8 mouse cellular contexts compared by ENCODE assay signal in genomic region chr10:22591664-22592063, GRCm38 (mm10). TPM values are rescaled to one million over a fixed set of nuclear protein-coding genes. Genes with fewer than 3 reads are reported as not detected.
DNase-seq lines count a peak whose midpoint lies in the region; ATAC-seq and TF ChIP-seq lines count a peak whose summit lies in the region.
"Not testable (repeated sequence)": the region's sequence is repeated elsewhere in the genome, so short reads cannot be mapped to it uniquely, and the experiment has no call there.
"Had no signal": no experiment of that assay in that cellular context is flagged by ENCODE, and none has a peak within 500 bp of the region (broad histone marks: within the 10 kb centered on the region; RNA-seq: fewer than 3 reads in every experiment).

No protein-coding gene starts in this region.

- H3K9me3 ChIP-seq in forebrain, embryonic 12.5 days; forebrain, postnatal 0 days (ENCODE audit: low read length); hindbrain, embryonic 12.5 days (replicated peaks); hindbrain, postnatal 0 days (ENCODE audit: low read length); midbrain, embryonic 12.5 days; midbrain, postnatal 0 days (ENCODE audit: low read length): not testable (repeated sequence)

- ATAC-seq in forebrain, embryonic 12.5 days (ENCODE audit: low FRiP score), result peak; percentile 46; the same call in 1 of the 2 replicates
- ATAC-seq in forebrain, postnatal 0 days, result peak; percentile 87
- ATAC-seq in hindbrain, embryonic 12.5 days (ENCODE audit: low FRiP score), result peak; percentile 85
- 0 out of 2 replicates have a peak, but pooled peaks have one; percentile 55 for ATAC-seq in hindbrain, postnatal 0 days
- ATAC-seq in midbrain, embryonic 12.5 days (ENCODE audit: low FRiP score, low read depth), result peak; percentile 86
- peak; percentile 44; the same call in 1 of the 2 replicates for ATAC-seq in midbrain, postnatal 0 days (ENCODE audit: low FRiP score)

- not testable (repeated sequence) for H3K36me3 ChIP-seq in forebrain, embryonic 12.5 days (replicated peaks); forebrain, postnatal 0 days (ENCODE audit: insufficient read depth); hindbrain, embryonic 12.5 days; hindbrain, postnatal 0 days (ENCODE audit: insufficient read depth, low read length); midbrain, embryonic 12.5 days; midbrain, postnatal 0 days (ENCODE audit: insufficient read depth, low read length)

- H3K27me3 ChIP-seq in forebrain, embryonic 12.5 days; forebrain, postnatal 0 days (ENCODE audit: insufficient read depth, low read length); hindbrain, embryonic 12.5 days; hindbrain, postnatal 0 days (ENCODE audit: insufficient read depth, low read length); midbrain, embryonic 12.5 days; midbrain, postnatal 0 days (ENCODE audit: insufficient read depth, low read length): not testable (repeated sequence)

- not testable (repeated sequence) for H3K4me2 ChIP-seq in forebrain, embryonic 12.5 days; forebrain, postnatal 0 days (ENCODE audit: low read depth); hindbrain, embryonic 12.5 days (replicated peaks); hindbrain, postnatal 0 days (ENCODE audit: low read depth, low read length); midbrain, embryonic 12.5 days (replicated peaks); midbrain, postnatal 0 days (ENCODE audit: low read depth, low read length, poor library complexity, severe bottlenecking)

- not testable (repeated sequence) for H3K4me1 ChIP-seq in forebrain, embryonic 12.5 days; forebrain, postnatal 0 days (ENCODE audit: insufficient read depth); hindbrain, embryonic 12.5 days; hindbrain, postnatal 0 days (ENCODE audit: insufficient read depth, low read length); midbrain, embryonic 12.5 days; midbrain, postnatal 0 days (ENCODE audit: insufficient read depth, low read length)

- WGBS in forebrain, embryonic 12.5 days, result 41% methylated on average over 4 of the region's 4 CpGs
- 21% methylated on average over 4 of the region's 4 CpGs for WGBS in forebrain, postnatal 0 days
- 27% methylated on average over 4 of the region's 4 CpGs for WGBS in hindbrain, embryonic 12.5 days
- 21% methylated on average over 4 of the region's 4 CpGs for WGBS in hindbrain, postnatal 0 days
- WGBS in midbrain, embryonic 12.5 days, result 23% methylated on average over 4 of the region's 4 CpGs
- 12% methylated on average over 4 of the region's 4 CpGs for WGBS in midbrain, postnatal 0 days

- not testable (repeated sequence) for TF ChIP-seq CTCF in forebrain, postnatal 0 days (IDR thresholded peaks at IDR 0.05; ENCODE audit: low read depth); hindbrain, postnatal 0 days (IDR thresholded peaks at IDR 0.05; ENCODE audit: low read depth); midbrain, postnatal 0 days (IDR thresholded peaks at IDR 0.05)

- not testable (repeated sequence) for DNase-seq in forebrain, postnatal 0 days; hindbrain, postnatal 0 days (ENCODE audit: low spot score); midbrain, postnatal 0 days (ENCODE audit: low spot score)
- DNase-seq in layer of hippocampus, adult 18-20 months (ENCODE audit: low spot score in 2 of 2), result peak; percentile 15 to 30

- not testable (repeated sequence) for H3K4me3 ChIP-seq in forebrain, embryonic 12.5 days (replicated peaks); forebrain, postnatal 0 days (ENCODE audit: low read depth, low read length); hindbrain, embryonic 12.5 days; hindbrain, postnatal 0 days (ENCODE audit: low read length); midbrain, embryonic 12.5 days; midbrain, postnatal 0 days (ENCODE audit: low read depth, low read length)

- not testable (repeated sequence) for H3K27ac ChIP-seq in forebrain, embryonic 12.5 days; forebrain, postnatal 0 days (ENCODE audit: low read depth, low read length); hindbrain, embryonic 12.5 days; hindbrain, postnatal 0 days; midbrain, embryonic 12.5 days (replicated peaks); midbrain, postnatal 0 days (ENCODE audit: low read depth, low read length)

- H3K9ac ChIP-seq in forebrain, embryonic 12.5 days; forebrain, postnatal 0 days; hindbrain, embryonic 12.5 days; hindbrain, postnatal 0 days (replicated peaks; ENCODE audit: low read length); midbrain, embryonic 12.5 days (replicated peaks); midbrain, postnatal 0 days (replicated peaks; ENCODE audit: low read length, poor library complexity, severe bottlenecking): not testable (repeated sequence)

RNA-seq across cellular contexts. Expression of gene Slc2a12, which starts 53.1 kb away (rescaled TPM):
- polyA plus RNA-seq in forebrain, embryonic 12.5 days (2016; fragmentation: Nextera tagmentation; extraction: Ambion mirVana), result 1.8 and 2.1 TPM in 2 replicates
- total RNA-seq in forebrain, postnatal 0 days (2014; rRNA removed), result 5.5 and 7.3 TPM in 2 replicates
- 4.6 and 6.6 TPM in 2 replicates for polyA plus RNA-seq in forebrain, postnatal 0 days (2015; fragmentation: Nextera tagmentation; extraction: Ambion mirVana)
- 3.7 and 4.1 TPM in 2 replicates for polyA plus RNA-seq in hindbrain, embryonic 12.5 days (2016; fragmentation: Nextera tagmentation; extraction: Ambion mirVana)
- 8.1 and 10.0 TPM in 2 replicates for total RNA-seq in hindbrain, postnatal 0 days (2014; rRNA removed)
- 7.9 and 8.5 TPM in 2 replicates for polyA plus RNA-seq in hindbrain, postnatal 0 days (2015; fragmentation: Nextera tagmentation; extraction: Ambion mirVana)
- 1 to 10 TPM; 3.3 to 6.0 TPM for total RNA-seq in layer of hippocampus, adult 18-20 months (2021)
- 4.4 and 4.9 TPM in 2 replicates for polyA plus RNA-seq in midbrain, embryonic 12.5 days (2016; fragmentation: Nextera tagmentation; extraction: Ambion mirVana)
- 7.2 and 7.8 TPM in 2 replicates for total RNA-seq in midbrain, postnatal 0 days (2014; rRNA removed)
- 5.8 and 6.0 TPM in 2 replicates for polyA plus RNA-seq in midbrain, postnatal 0 days (2015; fragmentation: Nextera tagmentation; extraction: Ambion mirVana)
- polyA plus RNA-seq: activated CD4-positive, CD25-positive, alpha-beta regulatory T cell, adult 4 months had no signal
